Mouse (Mus musculus) erythroblast, embryonic 14.5 days (primary cell): ENCODE results near the gene Mfsd11.

Source experiments
- GATA1 ChIP-seq: IDR thresholded peaks from 2 replicates; pipeline ENCODE4 v1.6.1; 2012; ENCODE audit warnings: low read length, inconsistent platforms, mixed read lengths
- TAL1 ChIP-seq: IDR thresholded peaks from 3 replicates; pipeline ENCODE4 v1.6.1; 2012; ENCODE audit warnings: low read length, inconsistent platforms, mixed read lengths

- TF ChIP-seq TAL1 (no peak), GATA1 (no peak)
Observed at GRCm38 (mm10) chr11:116821057-116821940, 30.9 kb upstream of the Mfsd11 start.
